Mouse (Mus musculus) spleen, adult 2 months (tissue): ENCODE measurements around the gene Pcdh9. TPM values are rescaled to one million over a fixed set of nuclear protein-coding genes. Genes with fewer than 3 reads are reported as not detected.

Experiments
- DNase-seq, 2 experiments: peaks; one replicate each; pipeline versions ENCODE4 v3.0.0 to v3.0.0-alpha.2; 2012 to 2021; ENCODE audit warnings: low spot score in 2 of 2, low read depth in 1 of 2
- H3K27ac ChIP-seq: fragments of 200-500 bp; 2 replicates; pipeline ENCODE4 v1.5.1; 2012; ENCODE audit warnings: low read length, inconsistent platforms; ENCODE audit not compliant: insufficient read depth
- H3K27me3 ChIP-seq: fragments of 200-500 bp; 2 replicates; pipeline ENCODE4 v1.6.1; 2012; ENCODE audit warnings: mild to moderate bottlenecking, moderate library complexity, low read length, inconsistent platforms; ENCODE audit not compliant: control insufficient read depth, insufficient read depth
- H3K36me3 ChIP-seq: fragments of 200-500 bp; 2 replicates; pipeline ENCODE4 v1.6.1; 2012; ENCODE audit warnings: mild to moderate bottlenecking, low read length, inconsistent platforms; ENCODE audit not compliant: control insufficient read depth, insufficient read depth
- H3K4me1 ChIP-seq: fragments of 200-500 bp; 2 replicates; pipeline ENCODE4 v1.6.1; 2011; ENCODE audit warnings: inconsistent platforms; ENCODE audit not compliant: control insufficient read depth, insufficient read depth, insufficient read length
- H3K4me3 ChIP-seq: fragments of 200-500 bp; 2 replicates; pipeline ENCODE4 v1.5.1; 2011; ENCODE audit warnings: mild to moderate bottlenecking, inconsistent platforms; ENCODE audit not compliant: insufficient read depth, insufficient read length; ENCODE audit errors: extremely low read depth
- CTCF ChIP-seq: fragments of 200-500 bp; IDR thresholded peaks from 2 replicates; pipeline ENCODE4 v1.5.1; 2011; ENCODE audit warnings: mild to moderate bottlenecking, inconsistent platforms; ENCODE audit not compliant: insufficient read depth, insufficient read length, insufficient replicate concordance; ENCODE audit errors: extremely low read depth
- POLR2A ChIP-seq: fragments of 200-500 bp; IDR thresholded peaks from 2 replicates; pipeline ENCODE4 v1.6.1; 2011; ENCODE audit warnings: low read depth, low read length, inconsistent platforms
- WGBS: fragments of 180-500 bp; shearing (Covaris S2); methylation state at CpG from one replicate; pipeline ENCODE4 v1.1.7; 2018; 5-methylcytosine and 5-hydroxymethylcytosine counted together
- polyA plus RNA-seq: library from polyadenylated mRNA; depleted of rRNA; stranded (reverse); fragments of >200 nt; gene quantifications from 2 replicates; pipeline ENCODE4 v1.2.3, GENCODE M21; 2012

Gene Pcdh9
- polyA plus RNA-seq, 1 experiment: 0.41 TPM

GRCm38 (mm10) chr14:93288361-93288760 is 602.1 kb downstream of the Pcdh9 start:
- Histone ChIP-seq H3K4me1 (no peaks in the 10 kb centered on the region), H3K4me3 (no peak overlapping the region), H3K27ac (no peak overlapping the region), H3K27me3 (no peaks in the 10 kb centered on the region), H3K36me3 (no peaks in the 10 kb centered on the region)
- TF ChIP-seq CTCF (no peak), POLR2A (no peak)
- 66% methylated on average over 2 of the region's 2 CpGs for WGBS
- no peak for DNase-seq

- H3K27ac ChIP-seq: no peak overlapping the region
- H3K4me3 ChIP-seq: no peak overlapping the region
- 59% methylated on average over 1 of the region's 1 CpGs for WGBS
- TF ChIP-seq CTCF (no peak), POLR2A (no peak)
- H3K4me1 ChIP-seq: no peaks in the 10 kb centered on the region
- H3K36me3 ChIP-seq: no peaks in the 10 kb centered on the region
- DNase-seq: no peak
- no peaks in the 10 kb centered on the region for H3K27me3 ChIP-seq
These were observed 602.8 kb downstream of the Pcdh9 start for GRCm38 (mm10) chr14:93287642-93288041.

GRCm38 (mm10) chr14:93285136-93285535 is 605.3 kb downstream of the Pcdh9 start:
- no peak for DNase-seq
- Histone ChIP-seq H3K36me3 (no peaks in the 10 kb centered on the region), H3K27me3 (no peaks in the 10 kb centered on the region), H3K4me1 (no peaks in the 10 kb centered on the region), H3K27ac (no peak overlapping the region), H3K4me3 (no peak overlapping the region)
- TF ChIP-seq POLR2A (no peak), CTCF (no peak)
- WGBS: 72% methylated on average over 7 of the region's 7 CpGs

- WGBS: 91% methylated on average over 3 of the region's 3 CpGs
- TF ChIP-seq POLR2A (no peak), CTCF (no peak)
- no peaks in the 10 kb centered on the region for H3K36me3 ChIP-seq
- DNase-seq: no peak
- H3K4me1 ChIP-seq: no peaks in the 10 kb centered on the region
- H3K4me3 ChIP-seq: no peak overlapping the region
- no peaks in the 10 kb centered on the region for H3K27me3 ChIP-seq
- H3K27ac ChIP-seq: no peak overlapping the region
These were observed 606.5 kb downstream of the Pcdh9 start for GRCm38 (mm10) chr14:93284009-93284408.

- DNase-seq: no peak
- TF ChIP-seq CTCF (no peak), POLR2A (no peak)
- Histone ChIP-seq H3K27ac (no peak overlapping the region), H3K4me3 (no peak overlapping the region), H3K36me3 (no peaks in the 10 kb centered on the region), H3K27me3 (no peaks in the 10 kb centered on the region), H3K4me1 (no peaks in the 10 kb centered on the region)
These were observed 614.8 kb downstream of the Pcdh9 start for GRCm38 (mm10) chr14:93275661-93276060.

- Histone ChIP-seq H3K27ac (no peak overlapping the region), H3K4me3 (no peak overlapping the region), H3K36me3 (no peaks in the 10 kb centered on the region), H3K27me3 (no peaks in the 10 kb centered on the region), H3K4me1 (no peaks in the 10 kb centered on the region)
- no peak for DNase-seq
- TF ChIP-seq CTCF (no peak), POLR2A (no peak)
These were observed 615.7 kb downstream of the Pcdh9 start for GRCm38 (mm10) chr14:93274767-93275166.

GRCm38 (mm10) chr14:93253411-93253810 is 637.1 kb downstream of the Pcdh9 start:
- 73% methylated on average over 1 of the region's 1 CpGs for WGBS
- H3K4me3 ChIP-seq: no peak overlapping the region
- H3K36me3 ChIP-seq: no peaks in the 10 kb centered on the region
- H3K27me3 ChIP-seq: no peaks in the 10 kb centered on the region
- no peak for DNase-seq
- TF ChIP-seq CTCF (no peak), POLR2A (no peak)
- no peaks in the 10 kb centered on the region for H3K4me1 ChIP-seq
- no peak overlapping the region for H3K27ac ChIP-seq
